Mouse (Mus musculus): ENCODE results near the gene Chrdl1. TPM values are rescaled to one million over a fixed set of nuclear protein-coding genes. Genes with fewer than 3 reads are reported as not detected.

The Chrdl1 gene
- total RNA-seq, 1 experiment from 2014 or later: not detected

Other genes starting within 250 kb of the Chrdl1 start
- gene Pak3, start 124.3 kb upstream of the Chrdl1 start, total RNA-seq (2017): 1.4 TPM in 1 of 2 replicates, not detected in the other